Mouse (Mus musculus) MEL (cell line): ENCODE data around the gene Gm4756. TPM values are rescaled to one million over a fixed set of nuclear protein-coding genes. Genes with fewer than 3 reads are reported as not detected.
A peak's percentile ranks its signal among the peaks of the same experiment; 100 is the strongest.

Experiments used
- DNase-seq: peaks from one replicate; pipeline ENCODE4 v3.0.0; 2011; ENCODE audit warnings: low read depth, low spot score
- H3K27ac ChIP-seq: 2 replicates; pipeline ENCODE4 v1.5.1; 2012; ENCODE audit warnings: low read depth, mild to moderate bottlenecking, control low read depth, low read length, moderate library complexity; ENCODE audit not compliant: control insufficient read depth
- H3K27me3 ChIP-seq, 2 experiments: fragments of 150-350 bp in 1 of 2; sonication (generic) in 1 of 2; 2 replicates each; pipeline ENCODE4 v1.6.1; 2012; ENCODE audit warnings: low read length in 2 of 2, mild to moderate bottlenecking in 2 of 2, improper control_type of control experiment in 1 of 2, moderate library complexity in 1 of 2; ENCODE audit not compliant: insufficient read depth in 2 of 2, control insufficient read depth in 1 of 2
- H3K36me3 ChIP-seq, 2 experiments: 2 replicates each; pipeline ENCODE4 v1.6.1; 2012 to 2014; ENCODE audit warnings: low read length in 2 of 2, improper control_type of control experiment in 1 of 2, inconsistent platforms in 1 of 2, mild to moderate bottlenecking in 1 of 2; ENCODE audit not compliant: insufficient read depth in 2 of 2, control insufficient read depth in 1 of 2
- H3K4me1 ChIP-seq, 2 experiments: fragments of 150-350 bp in 1 of 2; sonication (generic) in 1 of 2; 2 replicates each; pipeline ENCODE4 v1.6.1; 2012; ENCODE audit warnings: low read length in 2 of 2, improper control_type of control experiment in 1 of 2, mild to moderate bottlenecking in 1 of 2; ENCODE audit not compliant: insufficient read depth in 2 of 2, control insufficient read depth in 1 of 2
- H3K4me3 ChIP-seq, 2 experiments: fragments of 150-350 bp in 1 of 2; sonication (generic) in 1 of 2; 2 replicates each; pipeline ENCODE4 v1.5.1; 2012; ENCODE audit warnings: low read depth in 2 of 2, low read length in 2 of 2, mild to moderate bottlenecking in 2 of 2, moderate library complexity in 2 of 2, control low read depth in 1 of 2, improper control_type of control experiment in 1 of 2; ENCODE audit not compliant: control insufficient read depth in 1 of 2, insufficient read depth in 1 of 2
- H3K79me2 ChIP-seq: 2 replicates; pipeline ENCODE4 v1.6.1; 2012; ENCODE audit warnings: mild to moderate bottlenecking, low read length, moderate library complexity; ENCODE audit not compliant: control insufficient read depth, poor library complexity, insufficient read depth
- H3K9ac ChIP-seq: 2 replicates; pipeline ENCODE4 v1.6.1; 2012; ENCODE audit warnings: low read depth, mild to moderate bottlenecking, control low read depth, low read length, moderate library complexity; ENCODE audit not compliant: control insufficient read depth, poor library complexity, severe bottlenecking
- H3K9me3 ChIP-seq: fragments of 150-350 bp; sonication (generic); replicated peaks from 2 replicates; pipeline ENCODE4 v1.6.1; 2012; ENCODE audit warnings: mild to moderate bottlenecking, low read length, improper control_type of control experiment, moderate library complexity; ENCODE audit not compliant: insufficient read depth
- BHLHE40 ChIP-seq: IDR thresholded peaks from 2 replicates; pipeline ENCODE4 v1.6.1; 2012; ENCODE audit warnings: low read depth, mild to moderate bottlenecking, inconsistent platforms, low read length, improper control_type of control experiment, borderline replicate concordance
- CHD1 ChIP-seq: IDR thresholded peaks from 2 replicates; pipeline ENCODE4 v1.6.1; 2012; ENCODE audit warnings: low read depth, mild to moderate bottlenecking, inconsistent platforms, low read length, improper control_type of control experiment
- CTCF ChIP-seq, 3 experiments: IDR thresholded peaks in 2 of 3; conservative IDR thresholded peaks in 1 of 3; 2 replicates each; pipeline ENCODE4 v1.5.1; 2011 to 2012; ENCODE audit warnings: low read length in 3 of 3, low read depth in 2 of 3, mild to moderate bottlenecking in 2 of 3, improper control_type of control experiment in 1 of 3, inconsistent platforms in 1 of 3, mixed read lengths in 1 of 3, moderate library complexity in 1 of 3; ENCODE audit not compliant: control insufficient read depth in 1 of 3, insufficient read depth in 1 of 3, poor library complexity in 1 of 3, severe bottlenecking in 1 of 3
- ELF1 ChIP-seq: IDR thresholded peaks from 2 replicates; pipeline ENCODE4 v1.6.1; 2014; ENCODE audit warnings: low read depth, mild to moderate bottlenecking, inconsistent platforms, low read length, improper control_type of control experiment, moderate library complexity
- ETS1 ChIP-seq: IDR thresholded peaks from 2 replicates; pipeline ENCODE4 v1.6.1; 2012; ENCODE audit warnings: low read depth, mild to moderate bottlenecking, inconsistent platforms, low read length, improper control_type of control experiment, moderate library complexity
- HCFC1 ChIP-seq: IDR thresholded peaks from 2 replicates; pipeline ENCODE4 v1.6.1; 2012; ENCODE audit warnings: low read depth, mild to moderate bottlenecking, inconsistent platforms, low read length, improper control_type of control experiment, moderate library complexity
- JUND ChIP-seq: IDR thresholded peaks from 2 replicates; pipeline ENCODE4 v1.6.1; 2011; ENCODE audit warnings: low read depth, mild to moderate bottlenecking, improper control_type of control experiment, low read length
- MAFK ChIP-seq: IDR thresholded peaks from 2 replicates; pipeline ENCODE4 v1.6.1; 2011; ENCODE audit warnings: low read depth, mild to moderate bottlenecking, low read length, improper control_type of control experiment, borderline replicate concordance
- MAX ChIP-seq: IDR thresholded peaks from 2 replicates; pipeline ENCODE4 v1.6.1; 2011; ENCODE audit warnings: low read length, improper control_type of control experiment
- MXI1 ChIP-seq: IDR thresholded peaks from 2 replicates; pipeline ENCODE4 v1.6.1; 2011; ENCODE audit warnings: mild to moderate bottlenecking, low read depth, low read length, improper control_type of control experiment
- MYC ChIP-seq: IDR thresholded peaks from 2 replicates; pipeline ENCODE4 v1.6.1; 2011; ENCODE audit warnings: low read depth, mild to moderate bottlenecking, low read length, improper control_type of control experiment, moderate library complexity
- NRF1 ChIP-seq: IDR thresholded peaks from 2 replicates; pipeline ENCODE4 v1.6.1; 2014; ENCODE audit warnings: low read depth, mild to moderate bottlenecking, inconsistent platforms, low read length, improper control_type of control experiment, moderate library complexity; ENCODE audit not compliant: poor library complexity, insufficient read depth, severe bottlenecking
- POLR2A ChIP-seq, 2 experiments: IDR thresholded peaks; 2 replicates each; pipeline ENCODE4 v1.6.1; 2011 to 2012; ENCODE audit warnings: low read length in 2 of 2, mild to moderate bottlenecking in 2 of 2, control low read depth in 1 of 2, improper control_type of control experiment in 1 of 2, low read depth in 1 of 2, moderate library complexity in 1 of 2; ENCODE audit not compliant: control insufficient read depth in 1 of 2, insufficient read depth in 1 of 2, poor library complexity in 1 of 2
- POLR2AphosphoS2 ChIP-seq: IDR thresholded peaks from 2 replicates; pipeline ENCODE4 v1.6.1; 2011; ENCODE audit warnings: low read length, improper control_type of control experiment
- POLR2AphosphoS5 ChIP-seq: IDR thresholded peaks from 2 replicates; pipeline ENCODE4 v1.6.1; 2012; ENCODE audit warnings: low read depth, borderline replicate concordance, mild to moderate bottlenecking, inconsistent platforms, low read length, moderate library complexity, mixed read lengths
- RAD21 ChIP-seq: IDR thresholded peaks from 2 replicates; pipeline ENCODE4 v1.6.1; 2011; ENCODE audit warnings: mild to moderate bottlenecking, low read depth, low read length, improper control_type of control experiment
- SMC3 ChIP-seq: IDR thresholded peaks from 2 replicates; pipeline ENCODE4 v1.6.1; 2011; ENCODE audit warnings: low read depth, low read length, improper control_type of control experiment
- TBP ChIP-seq: IDR thresholded peaks from 2 replicates; pipeline ENCODE4 v1.8.0; 2011; ENCODE audit warnings: low read depth, low read length, improper control_type of control experiment
- UBTF ChIP-seq: IDR thresholded peaks from 2 replicates; pipeline ENCODE4 v1.6.1; 2012; ENCODE audit warnings: low read depth, mild to moderate bottlenecking, inconsistent platforms, low read length, improper control_type of control experiment, moderate library complexity, borderline replicate concordance; ENCODE audit not compliant: insufficient read depth
- USF2 ChIP-seq, 2 experiments: IDR thresholded peaks; 2 replicates each; pipeline ENCODE4 v1.6.1; 2011 to 2012; ENCODE audit warnings: improper control_type of control experiment in 2 of 2, low read length in 2 of 2, borderline replicate concordance in 1 of 2, inconsistent platforms in 1 of 2, low read depth in 1 of 2, mild to moderate bottlenecking in 1 of 2; ENCODE audit not compliant: insufficient read depth in 1 of 2
- ZMIZ1 ChIP-seq: IDR thresholded peaks from 2 replicates; pipeline ENCODE4 v1.6.1; 2012; ENCODE audit warnings: low read depth, mild to moderate bottlenecking, inconsistent platforms, low read length, improper control_type of control experiment, moderate library complexity
- ZNF384 ChIP-seq: IDR thresholded peaks from 2 replicates; pipeline ENCODE4 v1.6.1; 2012; ENCODE audit warnings: low read depth, mild to moderate bottlenecking, inconsistent platforms, low read length, improper control_type of control experiment
- polyA plus RNA-seq, 2 experiments: library from polyadenylated mRNA; stranded (reverse) in 1 of 2; unstranded in 1 of 2; fragments of >175 nt in 1 of 2; fragments of >200 nt in 1 of 2; gene quantifications; 2 replicates each; pipeline versions ENCODE4 v1.2.1 to v1.2.4; 2012; ENCODE audit warnings: low replicate concordance in 2 of 2, low read depth in 1 of 2; ENCODE audit not compliant: insufficient read length in 2 of 2, insufficient read depth in 1 of 2, missing spikeins in 1 of 2
- total RNA-seq: library from RNA; depleted of rRNA; stranded (reverse); fragments of 300-350 nt; gene quantifications from 2 replicates; pipeline ENCODE4 v1.2.3, GENCODE M21; 2012

Gene Gm4756
- total and polyA plus RNA-seq, 3 experiments, result not detected

DNA sequence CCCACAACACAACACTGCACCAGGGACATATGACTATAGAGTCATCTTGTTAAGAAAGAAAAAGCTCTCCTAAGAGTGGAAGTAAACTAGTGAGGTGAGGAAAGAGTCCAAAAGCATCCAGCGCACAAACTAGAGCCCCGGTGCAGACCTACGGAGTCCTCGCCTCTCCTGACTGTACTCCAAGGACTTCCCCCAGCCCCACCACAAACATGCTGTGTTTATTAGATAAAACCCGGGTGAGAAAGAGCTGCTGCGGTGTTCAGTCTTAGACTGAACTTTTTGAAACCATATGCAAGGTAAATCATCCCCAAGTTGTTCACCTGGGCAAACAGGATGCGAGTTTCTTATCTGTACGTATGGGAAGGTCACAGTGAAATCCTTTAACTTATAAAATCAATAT, 21.5 kb upstream of the Gm4756 start (continued):
- TF ChIP-seq TBP, result peak; percentile 76
- TF ChIP-seq ZMIZ1, result no peak
- no peak for TF ChIP-seq ELF1
- TF ChIP-seq POLR2A (IDR thresholded peaks at IDR 0.05; ENCODE audit: control insufficient read depth in 1 of 2, insufficient read depth in 1 of 2, low read depth in 1 of 2, low read length in 2 of 2, poor library complexity in 1 of 2), result no peak
- no peak for TF ChIP-seq ZNF384
- peak; percentile 59 for TF ChIP-seq ETS1
- no peak for TF ChIP-seq CTCF (IDR thresholded peaks at IDR 0.05 in 2 of 3, conservative IDR thresholded peaks at IDR 0.05 in 1 of 3; ENCODE audit: control insufficient read depth in 1 of 3, insufficient read depth in 1 of 3, low read depth in 2 of 3, low read length in 3 of 3, poor library complexity in 1 of 3, severe bottlenecking in 1 of 3)
- TF ChIP-seq HCFC1, result no peak
- TF ChIP-seq JUND, result no peak
- no peak for TF ChIP-seq CHD1
- TF ChIP-seq BHLHE40, result no peak
- TF ChIP-seq USF2 (IDR thresholded peaks at IDR 0.05; ENCODE audit: borderline replicate concordance in 1 of 2, insufficient read depth in 1 of 2, low read depth in 1 of 2, low read length in 2 of 2), result no peak
- TF ChIP-seq UBTF, result no peak
- TF ChIP-seq SMC3, result no peak
- TF ChIP-seq MAFK, result no peak
- TF ChIP-seq POLR2AphosphoS2, result no peak
- TF ChIP-seq MAX, result no peak
- TF ChIP-seq RAD21, result no peak

DNA sequence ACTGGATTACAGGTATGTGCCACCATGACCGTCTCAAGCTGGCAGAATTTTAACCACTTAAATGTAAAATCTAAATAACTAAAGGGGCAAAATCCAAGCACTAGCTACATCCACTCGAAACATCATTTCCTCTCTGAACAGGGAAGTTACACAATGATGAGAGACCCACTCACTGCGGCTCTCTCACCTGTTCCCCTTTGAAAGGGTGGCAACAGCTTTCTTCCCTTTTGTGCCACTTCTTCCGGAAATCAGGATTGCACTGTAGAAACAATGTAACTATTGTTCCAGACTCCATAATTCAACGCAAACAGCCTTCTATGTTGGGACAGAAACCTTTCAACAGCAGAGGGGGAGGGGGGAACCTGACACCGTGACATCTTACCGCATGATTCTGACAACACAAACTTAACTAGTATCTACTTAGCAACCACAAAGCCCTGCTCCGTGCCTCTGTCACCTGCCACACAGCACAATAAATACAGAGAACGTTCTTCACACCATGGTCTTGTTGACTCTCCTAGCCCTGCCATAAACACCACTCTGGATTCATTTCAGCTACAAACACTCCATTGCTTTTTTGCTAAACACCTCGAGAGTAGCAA, 18.5 kb upstream of the Gm4756 start:
- Histone ChIP-seq H3K4me1 (peaks cover 7 to 9% of the 10 kb centered on the region in 2 experiments; a peak in 2 of 4 replicates), H3K27ac (no peak overlapping the region), H3K27me3 (no peaks in the 10 kb centered on the region), H3K9ac (no peak overlapping the region), H3K36me3 (peaks cover 0 to 4% of the 10 kb centered on the region in 2 experiments; a peak in 2 of 4 replicates), H3K4me3 (no peak overlapping the region), H3K9me3 (no peaks in the 10 kb centered on the region), H3K79me2 (no peaks in the 10 kb centered on the region)
- no peak for TF ChIP-seq POLR2AphosphoS5
- TF ChIP-seq MAX, result no peak
- no peak for TF ChIP-seq JUND
- TF ChIP-seq MYC, result no peak
- TF ChIP-seq SMC3, result no peak
- TF ChIP-seq NRF1, result no peak
- no peak for TF ChIP-seq POLR2A (IDR thresholded peaks at IDR 0.05; ENCODE audit: control insufficient read depth in 1 of 2, insufficient read depth in 1 of 2, low read depth in 1 of 2, low read length in 2 of 2, poor library complexity in 1 of 2)
- TF ChIP-seq USF2 (IDR thresholded peaks at IDR 0.05; ENCODE audit: borderline replicate concordance in 1 of 2, insufficient read depth in 1 of 2, low read depth in 1 of 2, low read length in 2 of 2), result no peak
- TF ChIP-seq MXI1, result no peak
- DNase-seq, result no peak
